Mouse (Mus musculus) stomach, embryonic 14.5 days (tissue): Measurements from ENCODE around the gene Tmem266. TPM values are rescaled to one million over a fixed set of nuclear protein-coding genes. Genes with fewer than 3 reads are reported as not detected.

Source experiments
- ATAC-seq: fragments of 200-750 bp; cut with Nextera tagmentation; 2 replicates; pipeline ENCODE4 v1.8.0; 2017; ENCODE audit warnings: low read depth, moderate TSS enrichment; ENCODE audit not compliant: insufficient number of reproducible peaks, insufficient read depth, low FRiP score
- H3K27ac ChIP-seq: fragments of 300-500 bp; sonication (generic); 2 replicates; pipeline ENCODE4 v1.5.1; 2014; ENCODE audit warnings: mild to moderate bottlenecking, low read length, moderate library complexity, mixed read lengths
- H3K27me3 ChIP-seq: fragments of 300-500 bp; sonication (generic); 2 replicates; pipeline ENCODE4 v1.6.1; 2014; ENCODE audit warnings: low read length, control low read depth, mixed read lengths; ENCODE audit not compliant: control insufficient read depth, insufficient read depth
- H3K36me3 ChIP-seq: fragments of 300-500 bp; sonication (generic); 2 replicates; pipeline ENCODE4 v1.6.1; 2014; ENCODE audit warnings: mild to moderate bottlenecking, control low read depth, low read length, moderate library complexity, mixed read lengths; ENCODE audit not compliant: control insufficient read depth, insufficient read depth
- H3K4me1 ChIP-seq: fragments of 300-500 bp; sonication (generic); 2 replicates; pipeline ENCODE4 v1.6.1; 2014; ENCODE audit warnings: low read length, control low read depth, mixed read lengths; ENCODE audit not compliant: control insufficient read depth, insufficient read depth
- H3K4me2 ChIP-seq: fragments of 300-500 bp; sonication (generic); replicated peaks from 2 replicates; pipeline ENCODE4 v1.6.1; 2014; ENCODE audit warnings: low read depth, low read length, control low read depth
- H3K4me3 ChIP-seq: fragments of 300-500 bp; sonication (generic); 2 replicates; pipeline ENCODE4 v1.5.1; 2014; ENCODE audit warnings: low read depth, low read length, control low read depth
- H3K9ac ChIP-seq: fragments of 300-500 bp; sonication (generic); replicated peaks from 2 replicates; pipeline ENCODE4 v1.6.1; 2014; ENCODE audit warnings: low read depth, mild to moderate bottlenecking, control low read depth, low read length, moderate library complexity, mixed read lengths
- H3K9me3 ChIP-seq: fragments of 300-500 bp; sonication (generic); 2 replicates; pipeline ENCODE4 v1.6.1; 2016; ENCODE audit warnings: low read depth, low read length, control low read depth; ENCODE audit not compliant: control insufficient read depth
- WGBS: fragments of 180-500 bp; shearing (Covaris S2); extraction: QIAGEN DNeasy Blood & Tissue Kit; methylation state at CpG from one replicate; pipeline ENCODE4 v1.1.7; 2014; 5-methylcytosine and 5-hydroxymethylcytosine counted together
- polyA plus RNA-seq: library from polyadenylated mRNA; unstranded; fragments of >200 nt; fragmentation: Nextera tagmentation; extraction: Ambion mirVana; gene quantifications from 2 replicates; pipeline ENCODE4 v1.2.1, GENCODE M21; 2014

Gene Tmem266
- polyA plus RNA-seq, 1 experiment from 2014 or later = 0.62 TPM

DNA sequence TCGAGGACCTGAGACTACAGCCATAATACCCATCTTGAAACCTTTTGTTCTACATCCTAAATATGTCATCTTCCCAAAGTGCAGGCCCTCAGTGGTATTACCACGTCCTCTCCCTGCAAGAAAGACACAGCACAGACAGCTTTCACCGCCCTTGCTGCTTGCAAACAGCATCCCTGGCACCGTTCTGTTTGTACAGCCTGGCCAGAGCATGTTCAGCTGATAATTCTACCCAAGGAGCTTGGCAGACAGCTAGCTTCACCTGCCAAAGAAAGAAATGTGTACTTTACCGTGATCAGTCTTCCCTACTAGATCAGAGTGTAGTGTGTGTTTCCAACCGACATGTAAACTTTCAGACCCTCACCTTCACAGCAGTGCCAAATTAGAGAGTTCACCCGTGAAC lies 45.2 kb downstream of the Tmem266 start:
- Histone ChIP-seq H3K9ac (no peak overlapping the region), H3K9me3 (no peaks in the 10 kb centered on the region), H3K4me2 (no peak overlapping the region), H3K4me1 (no peaks in the 10 kb centered on the region), H3K27me3 (no peaks in the 10 kb centered on the region), H3K4me3 (no peak overlapping the region), H3K27ac (no peak overlapping the region), H3K36me3 (no peaks in the 10 kb centered on the region)
- WGBS = 63% methylated on average over 7 of the region's 7 CpGs
- ATAC-seq = no peak

- ATAC-seq = no peak
- H3K4me1 ChIP-seq = no peaks in the 10 kb centered on the region
- no peaks in the 10 kb centered on the region for H3K27me3 ChIP-seq
- H3K9ac ChIP-seq = no peak overlapping the region
- 85% methylated on average over 10 of the region's 10 CpGs for WGBS
- no peak overlapping the region for H3K4me2 ChIP-seq
- H3K9me3 ChIP-seq = no peaks in the 10 kb centered on the region
- no peak overlapping the region for H3K27ac ChIP-seq
- H3K36me3 ChIP-seq = no peaks in the 10 kb centered on the region
- H3K4me3 ChIP-seq = no peak overlapping the region
Observed at GRCm38 (mm10) chr9:55377603-55378250, 51.0 kb downstream of the Tmem266 start.

- Histone ChIP-seq H3K9me3 (no peaks in the 10 kb centered on the region), H3K27me3 (no peaks in the 10 kb centered on the region), H3K27ac (no peak overlapping the region), H3K4me1 (no peaks in the 10 kb centered on the region), H3K4me3 (no peak overlapping the region), H3K9ac (no peak overlapping the region), H3K4me2 (no peak overlapping the region), H3K36me3 (no peaks in the 10 kb centered on the region)
- WGBS = 94% methylated on average over 4 of the region's 4 CpGs
- ATAC-seq = no peak
Observed at GRCm38 (mm10) chr9:55381456-55381855, 54.7 kb downstream of the Tmem266 start.

DNA sequence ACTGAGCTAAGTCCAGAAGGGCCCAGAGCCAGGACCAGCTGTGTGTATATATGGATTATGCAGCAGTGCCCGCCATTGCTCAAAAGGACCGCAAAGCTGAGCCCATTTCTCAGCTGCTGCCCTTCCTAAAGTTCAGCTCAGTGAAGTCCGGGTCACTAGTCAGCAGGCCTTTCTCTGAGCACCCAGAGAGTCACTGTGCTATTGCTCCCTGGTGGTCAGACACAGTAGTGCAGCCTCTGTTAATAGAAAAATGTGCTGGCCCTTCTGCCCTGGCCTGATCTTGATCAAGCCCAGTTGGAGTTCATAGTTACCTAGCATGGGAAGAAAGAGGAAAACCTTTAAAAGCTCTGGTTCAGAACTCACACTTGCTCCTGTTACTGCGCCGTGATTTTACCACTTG lies 55.7 kb downstream of the Tmem266 start:
- no peak overlapping the region for H3K27ac ChIP-seq
- 34% methylated on average over 5 of the region's 5 CpGs for WGBS
- no peak for ATAC-seq
- H3K4me3 ChIP-seq = no peak overlapping the region
- no peaks in the 10 kb centered on the region for H3K4me1 ChIP-seq
- no peaks in the 10 kb centered on the region for H3K9me3 ChIP-seq
- H3K4me2 ChIP-seq = no peak overlapping the region
- H3K9ac ChIP-seq = no peak overlapping the region
- H3K36me3 ChIP-seq = no peaks in the 10 kb centered on the region
- no peaks in the 10 kb centered on the region for H3K27me3 ChIP-seq

DNA sequence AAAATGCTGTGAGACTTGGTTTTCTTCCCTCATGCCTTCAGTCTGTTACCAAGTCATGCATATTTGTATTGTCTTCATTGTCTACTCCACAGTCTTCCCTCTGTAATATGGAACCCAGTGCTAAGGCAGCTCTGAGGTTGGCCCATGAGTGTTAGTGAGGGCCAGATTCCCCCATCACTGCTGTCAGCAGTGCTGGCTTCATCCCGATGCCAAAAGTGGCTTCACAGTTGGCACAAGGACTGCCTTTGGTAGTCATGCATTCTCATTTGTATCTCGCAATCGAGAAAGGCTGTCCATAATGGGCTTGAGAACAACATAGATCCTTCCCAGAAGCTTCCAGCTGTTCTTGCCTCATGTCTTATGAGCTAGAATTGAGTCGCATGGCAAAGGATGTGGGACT lies 59.4 kb downstream of the Tmem266 start:
- H3K27me3 ChIP-seq = no peaks in the 10 kb centered on the region
- H3K9ac ChIP-seq = no peak overlapping the region
- no peak overlapping the region for H3K27ac ChIP-seq
- no peak for ATAC-seq
- no peaks in the 10 kb centered on the region for H3K4me1 ChIP-seq
- WGBS = 95% methylated on average over 4 of the region's 4 CpGs
- H3K4me2 ChIP-seq = no peak overlapping the region
- no peaks in the 10 kb centered on the region for H3K9me3 ChIP-seq
- no peak overlapping the region for H3K4me3 ChIP-seq
- H3K36me3 ChIP-seq = no peaks in the 10 kb centered on the region

DNA sequence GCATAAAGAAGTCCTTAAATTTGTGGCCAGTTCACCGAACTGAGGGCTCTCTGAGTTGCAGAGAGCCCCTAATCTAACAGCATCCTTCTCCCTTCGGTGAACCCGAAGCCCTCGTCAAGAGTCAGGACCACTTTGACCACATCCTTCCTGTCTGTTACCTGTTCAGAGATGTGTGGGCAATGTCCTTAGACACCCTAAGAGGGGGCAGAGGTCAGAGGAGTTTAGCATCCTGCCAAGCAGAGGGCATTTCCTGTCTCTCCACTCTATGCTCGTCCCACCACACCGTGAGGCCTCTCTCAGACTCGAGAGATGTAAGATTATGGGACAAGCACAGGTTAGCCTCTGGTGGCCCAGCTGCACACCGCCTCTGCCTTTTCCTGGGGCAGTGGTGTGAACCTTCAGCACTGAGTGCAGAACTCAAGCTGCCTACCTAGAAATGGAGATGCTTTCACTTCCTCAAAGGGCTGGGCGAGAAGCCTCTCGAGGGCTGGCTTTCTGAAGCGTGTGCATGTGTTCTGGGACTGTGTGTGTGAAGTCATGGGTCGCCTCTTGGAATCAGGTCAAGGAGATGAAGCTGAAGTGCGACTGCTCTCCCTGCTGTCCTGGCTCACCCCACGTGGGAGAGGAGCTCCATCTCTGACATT lies 61.3 kb downstream of the Tmem266 start:
- no peaks in the 10 kb centered on the region for H3K36me3 ChIP-seq
- no peak overlapping the region for H3K4me2 ChIP-seq
- H3K4me3 ChIP-seq = no peak overlapping the region
- H3K27me3 ChIP-seq = no peaks in the 10 kb centered on the region
- no peak for ATAC-seq
- no peak overlapping the region for H3K9ac ChIP-seq
- no peak overlapping the region for H3K27ac ChIP-seq
- WGBS = 76% methylated on average over 14 of the region's 14 CpGs
- no peaks in the 10 kb centered on the region for H3K9me3 ChIP-seq
- H3K4me1 ChIP-seq = no peaks in the 10 kb centered on the region

DNA sequence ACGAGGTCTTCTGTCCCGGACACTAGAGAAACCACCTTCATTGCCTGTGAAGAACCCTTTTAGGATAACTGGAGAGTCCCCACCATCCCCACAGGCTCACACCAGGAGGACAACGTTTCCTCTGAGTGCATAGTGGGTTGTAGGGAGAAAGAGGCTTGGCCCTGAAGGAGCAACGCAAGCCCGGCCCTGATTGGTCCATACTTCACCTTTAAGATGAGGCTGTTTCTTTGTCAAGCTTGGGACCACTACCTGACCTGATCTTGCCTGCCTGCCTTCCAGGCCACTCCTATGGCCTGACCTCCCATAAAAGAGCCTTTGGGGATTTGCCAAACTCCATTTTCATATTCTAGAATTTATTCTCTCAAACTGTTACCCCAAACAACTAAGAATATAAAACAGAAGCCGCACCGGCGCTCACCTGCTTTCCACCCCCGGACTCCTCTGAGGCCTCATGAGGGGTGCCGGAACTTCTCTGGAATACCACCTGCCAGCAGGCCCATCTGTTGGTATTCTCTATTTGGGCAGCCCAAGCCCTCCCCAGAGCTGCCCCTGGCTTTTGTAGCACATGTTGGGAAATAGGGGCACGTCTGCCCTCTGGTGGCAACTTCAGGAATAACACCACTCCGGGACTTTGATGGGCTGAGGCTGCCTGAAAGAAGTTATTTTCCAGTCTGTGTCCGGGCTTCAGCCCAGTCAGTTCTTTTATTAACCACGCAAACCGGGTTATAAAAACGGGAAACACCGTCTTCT lies 65.4 kb downstream of the Tmem266 start:
- no peak overlapping the region for H3K4me3 ChIP-seq
- 29% methylated on average over 17 of the region's 17 CpGs for WGBS
- no peak overlapping the region for H3K9ac ChIP-seq
- no peaks in the 10 kb centered on the region for H3K27me3 ChIP-seq
- H3K27ac ChIP-seq = no peak overlapping the region
- no peak overlapping the region for H3K4me2 ChIP-seq
- H3K9me3 ChIP-seq = no peaks in the 10 kb centered on the region
- H3K36me3 ChIP-seq = no peaks in the 10 kb centered on the region
- H3K4me1 ChIP-seq = no peaks in the 10 kb centered on the region
- ATAC-seq = no peak; the same call in 1 of the 2 replicates

GRCm38 (mm10) chr9:55395650-55396049 lies 68.9 kb downstream of the Tmem266 start:
- Histone ChIP-seq H3K27ac (no peak overlapping the region), H3K4me1 (no peaks in the 10 kb centered on the region), H3K9me3 (no peaks in the 10 kb centered on the region), H3K4me2 (no peak overlapping the region), H3K36me3 (no peaks in the 10 kb centered on the region), H3K4me3 (no peak overlapping the region), H3K9ac (no peak overlapping the region), H3K27me3 (no peaks in the 10 kb centered on the region)
- ATAC-seq = no peak
- 78% methylated on average over 1 of the region's 1 CpGs for WGBS
